Mouse (Mus musculus): ENCODE data around the gene Cyp8b1. TPM values are rescaled to one million over a fixed set of nuclear protein-coding genes. Genes with fewer than 3 reads are reported as not detected.
A peak's percentile ranks its signal among the peaks of the same experiment; 100 is the strongest.

Cyp8b1 gene
- total RNA-seq (2021): 1.6 and 10.7 TPM in 2 replicates
- long read RNA-seq, experiment 1, partial matches to known transcripts: 0 of 1 reads
- long read RNA-seq, experiment 1, other reads (novel, unspliced or antisense): 0 of 1 reads
- long read RNA-seq, experiment 2, transcript Cyp8b1-201 (1 exons, 1,950 nt): major isoform, 13 of 15 reads
- long read RNA-seq, experiment 2, partial matches to known transcripts: 0 of 15 reads
- long read RNA-seq, experiment 2, other reads (novel, unspliced or antisense): 2 of 15 reads

DNA sequence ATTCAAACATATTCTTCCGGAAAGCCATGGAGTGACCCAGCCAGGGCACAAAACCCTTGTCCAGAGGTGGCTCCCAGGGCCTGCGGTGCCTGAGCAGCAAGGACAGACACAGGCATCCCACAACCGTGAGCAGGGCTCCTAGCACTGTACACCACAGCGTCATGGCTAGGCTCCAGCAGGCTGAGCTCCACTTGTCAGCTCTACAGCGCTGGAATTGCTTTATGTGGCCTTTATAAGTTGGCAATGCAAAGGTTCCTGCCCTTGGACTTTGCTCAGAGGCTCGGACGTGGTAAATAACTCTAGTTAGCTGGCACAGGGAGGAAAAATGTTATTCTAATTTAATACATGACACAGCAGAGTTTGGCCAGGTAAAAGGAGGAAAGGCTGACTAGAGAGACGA is at the start of gene Cyp8b1:
Cyp8b1 (minus strand) TSS at position 204 of the 400 bp plus-strand sequence.
- peak; percentile 78 for DNase-seq

DNA sequence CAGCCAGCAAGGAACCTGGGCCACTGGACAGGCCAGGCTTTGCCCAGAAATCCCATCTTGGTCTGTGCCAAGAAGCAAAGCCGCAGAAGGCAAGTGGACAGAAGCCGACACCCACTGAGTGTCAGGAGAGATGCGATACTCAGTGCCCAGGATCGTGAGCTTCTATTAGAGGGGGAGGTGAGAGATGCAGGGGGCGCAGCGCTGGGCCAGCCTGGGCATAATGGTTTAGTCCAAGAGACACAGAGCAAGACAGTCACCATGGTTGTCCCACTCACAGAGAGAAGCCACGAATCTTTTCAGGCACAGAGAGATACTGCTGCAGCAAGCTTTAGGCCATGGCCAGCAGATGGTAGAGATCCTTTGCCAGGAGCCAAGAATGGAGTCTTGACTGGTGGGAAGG is 48.8 kb upstream of the Cyp8b1 start:
- DNase-seq: no peak

DNA sequence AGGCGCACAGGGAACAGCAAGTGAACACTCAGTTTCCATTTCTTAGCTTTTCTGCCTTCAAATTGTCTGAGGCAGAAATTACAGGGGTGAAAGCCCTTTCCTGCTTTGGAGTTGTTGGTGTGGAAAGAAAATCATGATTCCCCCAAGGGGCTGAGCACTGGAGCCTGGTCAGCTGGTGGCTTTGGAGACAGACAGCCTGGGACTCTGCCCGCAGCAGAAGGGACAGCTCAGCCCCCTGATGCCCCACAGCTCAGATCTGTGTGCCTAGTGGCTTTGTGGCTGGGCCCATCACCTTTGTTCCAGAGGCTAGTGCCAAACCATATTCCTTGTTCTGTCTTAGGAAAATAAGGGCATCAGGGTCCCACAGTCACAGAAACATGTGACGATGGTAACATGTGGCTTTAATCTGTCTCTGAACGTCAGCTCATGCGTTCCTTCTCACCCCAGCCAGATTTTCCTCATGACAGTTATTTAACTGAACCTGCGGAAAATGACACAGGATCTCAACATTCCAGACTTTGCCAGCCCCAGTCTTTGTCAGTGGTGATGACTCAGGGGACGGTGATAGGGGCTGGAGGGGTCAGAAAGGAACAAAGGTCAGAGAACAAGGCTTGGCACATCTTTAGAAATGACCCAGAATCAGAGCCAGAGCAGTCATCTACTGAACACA is 44.0 kb upstream of the Cyp8b1 start:
- peak; percentile 46 for DNase-seq

DNA sequence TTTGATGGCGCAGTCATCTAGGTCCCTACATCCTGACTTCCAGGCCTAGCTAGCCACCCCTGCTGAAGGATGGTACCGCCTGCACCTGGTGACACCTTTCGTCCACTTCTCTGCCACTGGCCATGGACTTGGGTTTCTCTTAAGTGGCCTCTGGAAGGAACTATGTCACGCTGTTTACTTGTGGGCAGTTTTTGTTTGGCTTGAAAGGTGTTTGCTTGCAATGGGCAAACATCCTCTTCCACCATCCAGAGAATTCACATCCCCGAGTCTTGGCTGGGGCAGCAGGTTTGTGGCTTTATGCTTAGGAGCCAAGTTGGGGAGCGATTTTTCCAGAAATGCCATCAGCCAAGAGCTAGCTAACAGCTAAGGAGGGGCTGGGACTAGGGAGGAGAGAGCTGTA is 36.5 kb upstream of the Cyp8b1 start:
- no peak for DNase-seq

DNA sequence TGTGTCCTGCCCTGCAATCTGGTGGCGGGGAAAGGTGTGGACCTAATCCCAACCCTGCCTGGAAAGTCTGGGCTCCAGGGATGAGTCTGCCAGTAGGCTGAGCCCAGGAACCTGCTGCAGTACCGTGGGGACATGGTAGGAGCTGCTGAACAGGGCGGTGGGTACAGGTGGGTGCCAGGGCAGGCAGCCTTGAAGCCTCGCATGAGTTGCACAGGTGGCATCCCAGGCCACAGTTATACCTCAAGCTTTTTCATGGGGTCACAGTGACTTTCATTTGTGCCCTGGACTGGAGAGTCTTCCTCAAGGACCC is 35.0 kb upstream of the Cyp8b1 start:
- DNase-seq: no peak

DNA sequence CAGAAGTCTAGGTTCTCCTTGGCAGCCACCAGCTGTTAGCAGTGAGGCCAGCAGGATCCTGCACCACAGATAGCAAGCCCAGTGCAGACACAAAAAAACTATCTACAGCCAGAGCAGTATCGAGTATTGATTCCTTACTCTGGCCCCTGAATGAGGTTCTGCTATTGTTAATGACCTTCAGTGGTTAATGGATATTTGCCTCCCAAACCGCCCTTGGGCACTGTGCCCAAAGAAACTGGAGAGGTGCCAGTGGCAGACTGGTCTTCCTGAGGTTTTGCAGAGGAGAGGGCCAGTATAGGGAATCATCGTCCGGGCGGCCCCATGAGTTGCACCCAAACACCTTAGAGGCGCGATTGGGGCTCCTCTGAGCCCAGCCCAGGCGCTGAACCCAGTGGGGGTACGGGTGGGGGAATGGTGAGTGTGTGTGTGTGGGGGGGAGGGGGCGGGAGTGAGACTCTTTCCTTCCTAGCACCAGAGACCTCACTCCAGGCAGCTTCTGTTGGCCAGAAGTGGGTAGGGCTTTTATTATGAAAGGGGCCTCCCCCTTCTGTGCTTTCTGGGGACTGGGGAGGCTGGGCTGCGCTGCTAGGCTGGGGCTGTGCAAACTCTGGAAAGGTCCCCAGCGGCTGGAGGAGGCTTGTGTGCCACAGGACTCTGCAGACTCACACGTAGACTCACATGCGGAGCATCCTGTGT is 34.5 kb upstream of the Cyp8b1 start, which contains the start of gene Fam198a:
Fam198a (plus strand) TSS at position 571 of the 696 bp plus-strand sequence.
- peak; percentile 93 for DNase-seq

DNA sequence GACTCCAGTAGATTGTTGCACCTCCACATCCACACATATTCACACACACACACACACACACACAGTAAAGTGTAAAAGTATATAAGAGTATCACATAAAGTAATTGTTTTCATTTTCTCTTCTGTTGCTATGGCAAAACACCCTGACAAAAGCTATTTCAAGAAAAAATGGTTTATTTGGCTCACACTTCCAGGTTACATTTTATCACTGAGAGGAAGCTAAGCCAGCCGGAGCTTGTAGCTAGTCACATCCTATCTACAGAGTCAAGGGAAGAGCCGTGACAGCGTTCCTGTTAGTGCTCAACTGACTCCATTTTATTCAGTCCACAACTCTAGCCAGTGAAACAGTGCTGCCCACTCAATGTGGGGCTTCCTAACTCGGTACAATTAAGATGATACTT is 32.3 kb upstream of the Cyp8b1 start:
- no peak for DNase-seq

DNA sequence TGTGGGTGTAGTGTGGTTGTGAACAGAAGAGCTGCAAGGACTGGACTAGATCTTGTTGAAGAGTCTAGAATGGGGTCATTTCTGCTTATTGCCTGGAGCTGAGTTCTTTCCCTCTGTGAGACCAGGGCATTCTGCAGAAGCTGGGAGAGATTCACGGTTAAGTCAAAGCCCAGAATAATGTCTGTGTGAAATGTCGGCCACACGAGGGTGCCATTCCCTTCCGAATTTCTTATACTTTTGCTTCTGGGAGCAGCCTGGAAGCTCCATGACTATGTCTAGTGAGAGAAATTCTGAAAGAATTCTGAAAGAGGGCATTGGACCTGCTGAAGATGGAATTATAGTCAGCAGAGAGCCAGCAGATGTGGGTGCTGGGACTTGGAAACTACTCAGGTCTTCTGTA is 31.7 kb upstream of the Cyp8b1 start:
- DNase-seq: peak; percentile 80

DNA sequence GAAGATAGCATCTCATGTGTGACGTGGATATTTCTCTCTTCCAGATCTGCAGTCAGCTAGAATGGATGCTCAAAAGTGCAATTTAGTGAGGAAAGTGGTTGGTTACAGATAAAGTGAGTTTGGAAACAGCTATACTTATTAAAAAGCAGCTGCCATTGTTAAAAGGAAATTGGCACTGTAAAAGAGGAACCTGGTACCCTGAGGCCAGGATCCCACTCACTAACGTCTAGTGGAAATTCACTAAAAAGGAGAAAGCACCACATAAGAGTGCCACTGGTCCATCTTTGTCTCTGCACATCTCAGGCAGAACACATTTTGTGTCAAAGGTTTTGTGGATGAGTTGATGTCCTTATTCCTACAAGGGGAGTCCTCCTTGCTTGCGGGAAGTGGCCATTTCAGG is 27.5 kb upstream of the Cyp8b1 start:
- DNase-seq: no peak

DNA sequence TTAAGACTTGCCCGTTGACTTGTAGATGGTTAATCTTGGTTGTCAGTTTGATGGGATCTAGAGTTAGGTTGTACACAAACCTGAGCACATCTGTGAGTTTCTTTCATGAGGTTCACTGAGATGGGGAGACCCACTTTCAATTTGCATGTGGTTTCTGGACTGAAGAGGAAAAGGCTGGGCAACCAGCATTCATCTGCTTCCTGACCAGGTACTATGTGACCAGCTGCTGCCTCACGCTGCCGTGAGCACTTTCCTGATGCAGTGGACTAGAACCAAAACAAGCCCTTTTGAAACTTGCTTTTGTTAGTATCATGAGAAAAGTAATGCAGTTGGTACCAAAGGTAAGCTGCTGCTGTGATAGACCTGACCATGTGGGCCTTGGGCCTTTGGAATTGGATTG is 26.9 kb upstream of the Cyp8b1 start:
- no peak for DNase-seq

DNA sequence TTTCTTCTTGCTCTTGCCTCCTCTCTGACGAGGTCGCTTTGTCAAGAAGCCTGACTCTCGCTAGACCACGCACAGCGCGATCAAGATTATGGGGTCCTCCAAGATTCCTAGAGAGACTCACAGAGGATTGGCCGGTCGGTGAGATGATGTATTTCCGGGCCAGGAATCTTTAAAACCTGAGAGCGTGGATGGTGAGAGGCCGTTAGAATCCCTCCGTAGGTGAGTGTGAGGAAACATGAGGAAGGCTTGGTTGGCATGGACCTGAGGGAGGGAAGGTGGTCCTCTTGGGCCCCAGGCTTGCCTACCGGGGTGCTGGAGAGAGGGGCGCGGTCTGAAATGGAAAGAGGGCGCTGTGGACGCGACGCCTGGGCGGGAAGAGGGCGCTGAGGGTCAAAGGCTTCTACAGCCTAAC is 21.8 kb upstream of the Cyp8b1 start:
- peak; percentile 9 for DNase-seq

DNA sequence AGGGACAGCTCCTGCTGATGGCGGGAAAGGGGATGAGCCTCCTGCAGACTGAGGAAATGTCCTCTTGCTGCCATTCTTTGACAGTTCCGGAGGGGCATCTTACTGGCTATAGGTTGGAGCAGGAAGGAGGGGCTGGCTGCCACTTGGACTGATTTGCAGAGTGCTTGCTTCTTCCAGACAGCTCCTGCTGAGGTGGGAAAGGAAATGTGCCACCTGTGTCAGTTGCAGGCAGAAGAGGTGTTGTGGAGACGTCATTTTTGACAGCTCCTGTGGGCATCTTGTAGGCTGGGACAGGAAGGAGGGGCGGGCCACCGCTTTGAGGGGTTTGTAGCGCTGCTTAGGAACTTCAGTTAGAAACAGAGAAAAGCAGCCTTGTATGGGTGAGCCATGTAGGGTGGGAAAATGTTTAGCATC is 21.4 kb upstream of the Cyp8b1 start:
- DNase-seq: peak; percentile 1

DNA sequence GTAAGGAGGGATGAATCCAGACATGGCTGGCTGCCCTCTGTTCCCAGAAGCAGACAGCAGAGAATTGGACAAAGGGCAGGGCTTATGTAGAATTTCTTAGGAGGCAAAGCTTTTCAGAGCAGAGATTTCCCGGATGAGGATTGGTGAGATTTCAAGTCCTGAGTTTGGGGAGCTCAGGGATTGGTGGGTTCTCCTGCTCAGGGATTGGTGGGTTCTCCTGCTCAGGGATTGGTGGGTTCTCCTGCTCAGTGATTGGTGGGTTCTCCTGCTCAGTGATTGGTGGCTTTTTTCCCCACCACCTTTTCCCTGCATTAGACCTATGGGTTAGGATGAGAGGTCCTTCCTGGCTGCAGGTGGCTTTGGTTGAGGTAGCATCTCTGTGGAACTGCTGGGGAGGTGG is 20.8 kb upstream of the Cyp8b1 start:
- peak; percentile 5 for DNase-seq

DNA sequence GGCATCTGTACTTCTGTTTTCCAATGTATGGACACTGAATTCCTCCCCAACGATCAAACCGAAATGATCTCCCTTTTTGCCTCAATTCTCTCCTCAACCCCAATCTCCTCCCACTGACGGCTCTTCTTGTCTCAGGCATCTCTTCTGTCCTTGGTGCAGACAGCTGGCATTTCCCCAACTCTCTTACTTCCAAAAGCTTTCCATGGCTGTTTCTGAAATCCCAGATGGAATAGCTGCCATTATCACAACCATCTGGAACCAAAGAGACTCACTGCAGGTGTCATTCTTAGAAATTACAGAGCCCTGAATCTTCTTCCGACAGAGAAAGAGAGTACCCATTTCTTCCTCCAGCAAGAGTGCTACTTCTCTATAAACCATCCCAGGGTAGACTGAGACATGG is 18.8 kb upstream of the Cyp8b1 start:
- peak; percentile 19 for DNase-seq

DNA sequence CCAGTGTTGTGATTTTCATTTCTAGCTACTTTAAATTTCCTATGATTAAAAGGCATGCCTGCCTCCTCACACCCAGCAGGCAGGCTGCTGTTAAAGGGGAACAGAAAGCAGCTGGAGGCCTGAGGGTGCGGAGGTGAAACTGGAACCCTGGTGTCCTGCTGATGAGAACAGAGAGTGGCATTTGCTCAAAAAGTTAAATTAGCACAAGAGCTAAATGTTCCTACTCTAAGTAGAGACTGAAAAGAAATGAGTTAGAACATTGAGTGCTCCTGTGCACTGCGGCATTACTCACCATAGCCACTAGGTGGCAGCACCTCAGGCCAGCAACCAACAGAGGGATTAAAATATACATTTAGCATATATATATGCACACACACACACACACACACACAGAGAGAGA is 12.4 kb upstream of the Cyp8b1 start:
- DNase-seq: peak; percentile 54

DNA sequence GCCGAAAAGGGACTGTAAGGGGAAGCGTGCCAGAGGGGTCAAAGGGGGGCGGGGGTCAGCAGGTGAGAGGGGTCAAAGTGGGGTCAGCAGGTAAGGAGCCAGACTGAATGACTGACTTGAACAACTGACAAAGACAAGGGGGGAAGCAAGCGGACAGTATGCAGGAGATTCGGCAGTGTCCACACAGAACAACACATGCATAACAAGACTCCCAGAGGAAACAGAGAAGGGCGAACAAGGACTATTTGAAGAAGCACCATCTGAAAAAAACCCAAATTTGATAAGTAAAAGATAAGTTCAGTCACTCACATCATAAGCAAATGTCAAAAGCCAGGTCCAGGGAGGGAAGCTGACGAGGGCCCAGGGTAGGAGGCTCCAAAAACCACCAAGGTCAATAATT is 11.6 kb upstream of the Cyp8b1 start:
- peak; percentile 2 for DNase-seq

DNA sequence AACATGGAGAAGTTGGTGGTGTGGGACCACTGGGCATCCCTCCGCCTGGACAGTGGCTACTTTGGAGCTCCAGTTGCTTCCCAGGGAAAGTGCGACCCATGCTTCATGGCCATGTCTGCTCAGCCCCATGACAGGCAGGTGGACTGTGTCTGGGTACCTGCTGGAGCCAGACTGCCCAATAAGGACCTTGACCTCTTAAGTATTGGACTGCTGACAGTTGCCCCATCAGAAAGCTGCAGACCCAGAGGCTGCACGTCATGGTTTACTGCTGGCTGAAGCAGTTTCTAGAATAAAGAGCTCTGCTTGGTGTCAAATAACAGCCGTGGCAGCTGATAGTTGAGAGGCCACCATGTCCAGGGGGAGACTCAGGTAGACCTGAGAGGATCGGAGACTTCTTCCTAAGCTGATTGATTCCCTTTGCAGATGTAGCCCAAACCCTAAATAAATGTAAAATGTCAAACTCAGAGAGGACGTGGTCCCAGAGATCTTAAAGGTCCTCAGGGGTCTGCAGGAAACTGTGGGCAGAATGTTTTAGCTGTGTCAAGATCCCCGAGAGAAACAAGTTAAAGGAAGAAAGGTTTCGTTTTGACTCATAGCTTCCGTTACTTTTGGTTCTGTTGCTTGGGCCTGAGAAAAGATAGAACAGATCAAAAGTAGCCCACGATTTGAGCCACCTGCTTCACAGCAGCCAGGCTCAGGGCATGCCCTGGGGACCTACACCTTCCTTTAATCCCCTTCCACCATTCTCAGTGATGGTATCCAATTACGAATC is 10.7 kb upstream of the Cyp8b1 start:
- DNase-seq: peak; percentile 2

DNA sequence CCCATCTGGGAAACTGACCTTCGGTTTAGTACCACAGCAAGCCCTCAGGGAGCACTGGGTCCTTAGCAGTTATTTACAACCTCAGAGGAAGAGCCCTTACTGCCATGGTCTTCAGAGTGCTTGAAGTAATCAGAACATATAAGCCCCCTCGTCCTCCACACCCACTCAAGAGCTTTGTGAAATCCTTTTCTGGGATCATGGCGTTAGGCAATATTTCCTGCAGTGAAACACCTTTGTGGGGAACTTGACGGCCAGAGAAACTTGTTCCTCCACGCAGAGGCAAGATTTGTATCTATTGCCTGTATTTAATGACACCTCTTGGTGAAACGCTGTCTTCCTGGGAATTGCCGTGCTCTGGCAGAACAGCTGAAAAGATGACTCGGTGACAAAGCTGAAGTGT is 9.9 kb upstream of the Cyp8b1 start:
- peak; percentile 1 for DNase-seq

DNA sequence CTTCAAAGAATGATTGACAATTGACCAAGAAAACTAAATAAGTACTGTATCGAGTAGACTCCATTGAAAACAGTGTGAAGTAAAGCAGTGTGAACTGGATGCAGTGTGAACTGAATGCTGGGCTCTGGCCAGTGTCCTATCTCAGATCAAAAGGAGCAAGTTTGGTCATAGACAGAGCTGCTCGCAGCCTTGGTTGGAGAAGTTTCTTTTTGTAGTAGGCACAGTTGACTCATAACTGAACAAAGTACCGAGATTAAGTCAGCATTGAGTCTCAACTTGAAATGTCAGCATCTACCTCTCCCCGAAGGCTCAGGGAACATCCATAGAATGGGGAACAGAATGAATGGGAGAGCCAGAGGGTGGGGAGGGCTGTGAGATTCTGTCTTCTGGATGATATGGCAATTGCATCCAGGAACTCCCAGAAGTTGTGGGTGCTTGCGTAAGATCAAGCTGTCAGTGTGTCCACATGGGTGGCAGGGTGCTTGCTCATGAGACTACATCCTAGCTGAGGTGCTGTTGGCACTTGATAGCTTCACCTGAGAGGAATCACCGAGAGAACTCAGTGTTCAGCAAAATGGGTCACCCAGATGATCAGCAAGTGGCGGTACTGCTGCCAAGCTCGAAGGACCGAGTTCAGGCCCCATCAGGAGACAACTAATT is 8.9 kb upstream of the Cyp8b1 start:
- DNase-seq: peak; percentile 32

DNA sequence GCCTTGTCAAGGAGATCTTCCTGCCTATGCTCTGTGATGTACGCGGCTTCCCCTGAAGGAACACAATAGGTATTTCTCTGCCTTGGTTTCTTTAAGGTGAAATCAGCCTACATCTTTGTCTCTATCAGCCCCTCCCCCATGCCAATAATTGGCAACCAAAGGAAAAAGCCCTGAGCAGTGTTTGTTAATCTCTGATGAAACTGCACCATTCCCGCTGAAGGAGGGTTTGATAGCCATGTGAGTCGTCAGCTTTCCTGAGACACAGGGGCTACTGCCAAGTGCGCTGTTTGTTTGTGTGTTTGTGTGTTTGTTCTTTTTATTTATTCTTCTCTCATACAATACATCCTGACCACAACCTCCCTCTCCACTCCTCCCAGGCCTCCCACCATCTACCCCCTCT is 7.8 kb upstream of the Cyp8b1 start:
- DNase-seq: peak; percentile 11

DNA sequence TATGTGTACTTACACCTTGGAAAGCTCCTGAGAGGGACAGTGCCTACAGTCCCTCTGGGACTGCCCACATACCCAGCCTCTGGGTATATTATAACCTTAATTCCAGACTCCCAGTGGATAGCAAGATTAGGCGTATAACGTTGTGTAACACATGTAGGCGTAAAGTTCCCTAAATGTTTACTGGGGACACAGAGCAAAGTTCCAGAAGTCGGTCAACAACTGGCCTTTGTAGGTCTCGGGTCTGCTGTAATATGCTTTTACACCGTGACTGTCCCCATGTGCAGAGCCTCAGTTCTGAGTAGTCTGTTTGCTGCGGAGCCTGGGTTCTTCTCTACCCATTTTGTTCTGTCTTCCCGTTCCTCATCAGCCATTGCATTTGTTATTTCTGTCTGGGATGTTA is 7.3 kb upstream of the Cyp8b1 start:
- DNase-seq: peak; percentile 2

DNA sequence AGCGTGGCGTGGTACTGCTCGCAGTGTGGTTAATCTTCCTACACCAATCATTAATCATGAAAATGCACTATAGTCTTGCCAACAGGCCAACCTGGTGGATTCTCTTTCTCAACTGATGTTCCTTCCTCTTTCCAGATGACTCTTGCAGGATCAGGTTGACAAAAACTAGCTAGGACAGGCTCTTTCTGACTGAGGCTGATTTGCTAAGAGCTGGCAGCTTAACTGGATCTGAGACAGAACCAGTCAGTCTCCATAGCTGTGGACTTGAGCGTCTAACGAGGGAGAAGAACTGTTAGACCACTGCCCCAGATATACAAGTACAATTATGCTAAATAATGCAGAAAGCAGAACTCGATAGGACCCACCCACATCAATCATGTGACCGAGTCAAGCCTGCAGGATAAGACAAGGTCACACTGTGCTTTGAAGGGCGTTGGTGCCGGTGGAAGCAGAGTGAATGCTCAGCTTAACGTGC is 3.0 kb upstream of the Cyp8b1 start:
- peak; percentile 69 for DNase-seq

All from adrenal gland, postnatal 14 days (tissue).